Mouse (Mus musculus) common myeloid progenitor, adult 5-6 weeks (primary cell): ENCODE results near the gene Cdk6. TPM values are rescaled to one million over a fixed set of nuclear protein-coding genes. Genes with fewer than 3 reads are reported as not detected.
A peak's percentile ranks its signal among the peaks of the same experiment; 100 is the strongest.
"Not testable (repeated sequence)": the region's sequence is repeated elsewhere in the genome, so short reads cannot be mapped to it uniquely, and the experiment has no call there.

ENCODE experiments used
- ATAC-seq: replicated peaks from 2 replicates; pipeline ENCODE4 v1.8.0; 2016; ENCODE audit warnings: low read depth, mild to moderate bottlenecking, moderate TSS enrichment, inconsistent platforms; ENCODE audit not compliant: poor library complexity, severe bottlenecking
- total RNA-seq: library from RNA; stranded (forward); fragments of 200-1000, 187-1606 nt; gene quantifications from 2 replicates; pipeline ENCODE4 v1.2.3, GENCODE M21; 2017

Gene Cdk6
- total RNA-seq, 1 experiment from 2014 or later, result 295 TPM

GRCm38 (mm10) chr5:3502610-3503350, 161.5 kb downstream of the Cdk6 start:
- ATAC-seq, result peak; percentile 58

GRCm38 (mm10) chr5:3503373-3503772, 162.1 kb downstream of the Cdk6 start:
- no peak for ATAC-seq

- ATAC-seq, result no peak
Observed at GRCm38 (mm10) chr5:3503836-3504323, 162.6 kb downstream of the Cdk6 start.

- ATAC-seq, result no peak
Observed at GRCm38 (mm10) chr5:3504453-3504852, 163.2 kb downstream of the Cdk6 start.

- ATAC-seq, result no peak
Observed at GRCm38 (mm10) chr5:3505553-3505952, 164.3 kb downstream of the Cdk6 start.

- ATAC-seq, result no peak
Observed at GRCm38 (mm10) chr5:3508480-3509381, 167.4 kb downstream of the Cdk6 start.

- no peak for ATAC-seq
Observed at GRCm38 (mm10) chr5:3509503-3509902, 168.2 kb downstream of the Cdk6 start.

- no peak for ATAC-seq
Observed at GRCm38 (mm10) chr5:3511097-3511795, 170.0 kb downstream of the Cdk6 start.

GRCm38 (mm10) chr5:3512584-3512983, 171.3 kb downstream of the Cdk6 start:
- ATAC-seq, result peak; percentile 67

GRCm38 (mm10) chr5:3514901-3515311, 173.6 kb downstream of the Cdk6 start:
- ATAC-seq, result no peak

- ATAC-seq, result no peak
Observed at GRCm38 (mm10) chr5:3515477-3515876, 174.2 kb downstream of the Cdk6 start.

GRCm38 (mm10) chr5:3516481-3517075, 175.3 kb downstream of the Cdk6 start:
- peak; percentile 17; the same call in 1 of the 2 replicates for ATAC-seq

GRCm38 (mm10) chr5:3520493-3521359, 179.4 kb downstream of the Cdk6 start:
- ATAC-seq, result no peak

- ATAC-seq, result no peak
Observed at GRCm38 (mm10) chr5:3521741-3522140, 180.5 kb downstream of the Cdk6 start.

GRCm38 (mm10) chr5:3522826-3523225, 181.5 kb downstream of the Cdk6 start:
- no peak for ATAC-seq

GRCm38 (mm10) chr5:3527041-3527691, 185.9 kb downstream of the Cdk6 start:
- ATAC-seq, result peak; percentile 31; the same call in 1 of the 2 replicates

- no peak for ATAC-seq
Observed at GRCm38 (mm10) chr5:3529585-3530189, 188.4 kb downstream of the Cdk6 start.

GRCm38 (mm10) chr5:3532048-3532447, 190.8 kb downstream of the Cdk6 start:
- ATAC-seq, result not testable (repeated sequence)
